Mouse (Mus musculus): ENCODE data around the gene Gins3. TPM values are rescaled to one million over a fixed set of nuclear protein-coding genes. Genes with fewer than 3 reads are reported as not detected.

Gins3 gene
- total RNA-seq, 1 experiment from 2014 or later: 4.1 TPM

Other genes with a start within 250 kb of the Gins3 start
- gene Cfap20, start 198.6 kb upstream of the Gins3 start, total RNA-seq (2021): 53.1 and 58.0 TPM in 2 replicates
- gene Csnk2a2, start 143.4 kb upstream of the Gins3 start, total RNA-seq (2021): 59.6 and 88.3 TPM in 2 replicates
- gene Ccdc113, start 99.4 kb upstream of the Gins3 start, total RNA-seq (2021): 1.4 TPM in 1 of 2 replicates, not detected in the other
- gene Prss54, start 57.1 kb upstream of the Gins3 start, total RNA-seq (2021): not detected in 2 replicates
- gene Ndrg4, start 43.5 kb downstream of the Gins3 start, total RNA-seq (2021): 15.4 and 22.5 TPM in 2 replicates
- 30.1 and 43.2 TPM in 2 replicates for gene Setd6, start 82.4 kb downstream of the Gins3 start, total RNA-seq (2021)
- 199 and 203 TPM in 2 replicates for gene Cnot1, start 174.0 kb downstream of the Gins3 start, total RNA-seq (2021)
- gene Sap18b, start 191.9 kb downstream of the Gins3 start, total RNA-seq (2021): 190 and 199 TPM in 2 replicates
- gene Slc38a7, start 220.1 kb downstream of the Gins3 start, total RNA-seq (2021): 25.6 and 29.4 TPM in 2 replicates

Data from adrenal gland, postnatal 25 days (tissue).